Comparison of ENCODE assay signal across 9 mouse cellular contexts in the genomic region with DNA sequence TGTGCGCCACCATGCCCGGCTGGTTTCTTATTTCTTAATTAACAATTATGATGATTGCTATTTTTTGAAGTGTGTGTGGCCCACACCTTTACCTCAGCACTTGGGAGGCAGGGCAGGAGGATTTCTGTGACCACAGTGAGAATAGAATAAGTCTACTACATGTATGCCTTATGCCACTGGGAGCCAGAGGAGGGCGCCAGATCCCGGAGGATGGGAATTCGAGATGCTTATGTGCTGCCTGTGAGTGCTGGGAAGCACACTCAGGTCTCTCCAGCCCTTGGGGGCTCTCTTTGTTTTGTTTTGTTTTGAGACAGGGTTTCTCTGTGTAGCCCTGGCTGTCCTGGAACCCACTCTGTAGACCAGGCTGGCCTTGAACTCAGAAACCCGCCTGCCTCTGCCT. TPM values are rescaled to one million over a fixed set of nuclear protein-coding genes. Genes with fewer than 3 reads are reported as not detected.
DNase-seq lines count a peak whose midpoint lies in the region; ATAC-seq lines count a peak whose summit lies in the region.
"Had no signal": no experiment of that assay in that cellular context is flagged by ENCODE, and none has a peak within 500 bp of the region (broad histone marks: within the 10 kb centered on the region; RNA-seq: fewer than 3 reads in every experiment).

No protein-coding gene starts in this region.

- WGBS in hindbrain, embryonic 11.5 days: 85% methylated on average over 6 of the region's 6 CpGs
- WGBS in hindbrain, embryonic 14.5 days: 78% methylated on average over 6 of the region's 6 CpGs
- WGBS in embryonic facial prominence, embryonic 11.5 days: 80% methylated on average over 6 of the region's 6 CpGs

- intact Hi-C loops in left cerebral cortex, postnatal 14 days (cut with DNase I): no loop called here

- DNase-seq in hindbrain, embryonic 11.5 days (ENCODE audit: low spot score): peak; percentile 62
- no peak for DNase-seq in hindbrain, embryonic 14.5 days (ENCODE audit: low spot score)
- peak; percentile 71 for DNase-seq in 3T3-L1 (ENCODE audit: low read depth, low spot score)
- peak; percentile 82 for DNase-seq in ES-CJ7 (ENCODE audit: low read depth, low spot score)
- DNase-seq in embryonic facial prominence, embryonic 11.5 days (ENCODE audit: low spot score): peak; percentile 59
- DNase-seq in splenic B cell, adult 2 months (ENCODE audit: low read depth, low spot score): peak; percentile 63
- DNase-seq in left cerebral cortex, postnatal 14 days (ENCODE audit: low spot score in 2 of 2): no peak

- no peak overlapping the region for H3K27ac ChIP-seq in hindbrain, embryonic 11.5 days (ENCODE audit: low read depth, low read length)
- H3K27ac ChIP-seq in hindbrain, embryonic 14.5 days: no peak overlapping the region
- H3K27ac ChIP-seq in embryonic facial prominence, embryonic 11.5 days (replicated peaks; ENCODE audit: low read depth, low read length): no peak overlapping the region

- H3K36me3 ChIP-seq in hindbrain, embryonic 11.5 days (ENCODE audit: control insufficient read depth, insufficient read depth, low read length): peaks cover 11% of the 10 kb centered on the region
- H3K36me3 ChIP-seq in hindbrain, embryonic 14.5 days (replicated peaks; ENCODE audit: control insufficient read depth, insufficient read depth): peaks cover 58% of the 10 kb centered on the region
- H3K36me3 ChIP-seq in embryonic facial prominence, embryonic 11.5 days (replicated peaks; ENCODE audit: control insufficient read depth, insufficient read depth, low read depth, low read length): peaks cover 20% of the 10 kb centered on the region
- H3K36me3 ChIP-seq in splenic B cell, adult 2 months (ENCODE audit: control insufficient read depth, insufficient read depth, low read length, poor library complexity, severe bottlenecking): peaks cover 11% of the 10 kb centered on the region

- H3K4me3 ChIP-seq in hindbrain, embryonic 11.5 days (ENCODE audit: low read depth, low read length): no peak overlapping the region
- H3K4me3 ChIP-seq in hindbrain, embryonic 14.5 days (replicated peaks; ENCODE audit: low read length): no peak overlapping the region
- H3K4me3 ChIP-seq in embryonic facial prominence, embryonic 11.5 days (ENCODE audit: low read depth, low read length): no peak overlapping the region

- H3K9ac ChIP-seq in hindbrain, embryonic 11.5 days (ENCODE audit: low read depth, low read length): no peak overlapping the region
- no peak overlapping the region for H3K9ac ChIP-seq in hindbrain, embryonic 14.5 days
- H3K9ac ChIP-seq in embryonic facial prominence, embryonic 11.5 days (replicated peaks; ENCODE audit: low read length): no peak overlapping the region

- ATAC-seq in hindbrain, embryonic 11.5 days (ENCODE audit: low FRiP score): no peak
- no peak for ATAC-seq in hindbrain, embryonic 14.5 days (ENCODE audit: low FRiP score)
- no peak for ATAC-seq in embryonic facial prominence, embryonic 11.5 days (replicated peaks; ENCODE audit: insufficient number of reproducible peaks, low FRiP score, low TSS enrichment, low read depth)
- no peak for ATAC-seq in inflammation-experienced regulatory T-cells, adult 6 months

- peaks cover 4% of the 10 kb centered on the region for H3K4me1 ChIP-seq in hindbrain, embryonic 11.5 days (replicated peaks; ENCODE audit: control insufficient read depth, insufficient read depth, low read length)
- H3K4me1 ChIP-seq in hindbrain, embryonic 14.5 days (replicated peaks; ENCODE audit: control insufficient read depth, insufficient read depth, low read length): peaks cover 12% of the 10 kb centered on the region
- 0 out of 2 replicates have a peak, but pooled peaks cover 3% of the 10 kb centered on the region for H3K4me1 ChIP-seq in embryonic facial prominence, embryonic 11.5 days (ENCODE audit: control insufficient read depth, insufficient read depth, low read length)

- H3K27me3 ChIP-seq in hindbrain, embryonic 11.5 days (ENCODE audit: control insufficient read depth, insufficient read depth, low read length): no peaks in the 10 kb centered on the region
- H3K27me3 ChIP-seq in hindbrain, embryonic 14.5 days (ENCODE audit: control insufficient read depth, insufficient read depth, low read length): no peaks in the 10 kb centered on the region
- no peaks in the 10 kb centered on the region for H3K27me3 ChIP-seq in embryonic facial prominence, embryonic 11.5 days (ENCODE audit: control insufficient read depth, insufficient read depth, low read length)
- H3K27me3 ChIP-seq in splenic B cell, adult 2 months (ENCODE audit: control insufficient read depth, insufficient read depth, low read length, poor library complexity, severe bottlenecking): no peaks in the 10 kb centered on the region

- no peaks in the 10 kb centered on the region for H3K9me3 ChIP-seq in hindbrain, embryonic 11.5 days (ENCODE audit: control insufficient read depth, low read length)
- H3K9me3 ChIP-seq in hindbrain, embryonic 14.5 days (ENCODE audit: control insufficient read depth, low read length): no peaks in the 10 kb centered on the region
- no peaks in the 10 kb centered on the region for H3K9me3 ChIP-seq in embryonic facial prominence, embryonic 11.5 days (replicated peaks; ENCODE audit: control insufficient read depth, low read length)

- no peak overlapping the region for H3K4me2 ChIP-seq in hindbrain, embryonic 11.5 days (replicated peaks; ENCODE audit: low read depth, low read length)
- no peak overlapping the region for H3K4me2 ChIP-seq in hindbrain, embryonic 14.5 days (replicated peaks)
- no peak overlapping the region for H3K4me2 ChIP-seq in embryonic facial prominence, embryonic 11.5 days (ENCODE audit: low read depth, low read length)

RNA-seq across cellular contexts. Expression of a gene that starts 3.1 kb away (rescaled TPM):
- polyA plus RNA-seq in hindbrain, embryonic 11.5 days (2014; fragmentation: Nextera tagmentation; extraction: Ambion mirVana): 304 and 330 TPM in 2 replicates
- 154 and 178 TPM in 2 replicates for polyA plus RNA-seq in hindbrain, embryonic 14.5 days (2014; fragmentation: Nextera tagmentation; extraction: Ambion mirVana)
- polyA plus RNA-seq in embryonic facial prominence, embryonic 11.5 days (2014; fragmentation: Nextera tagmentation; extraction: Ambion mirVana): 404 and 441 TPM in 2 replicates
- total RNA-seq in left cerebral cortex, postnatal 14 days (2021): 100 to 1,000 TPM; 182 to 187 TPM
- 1,000 to 10,000 TPM in 1 of 3 experiments, 100 to 1,000 TPM in 2; 752 to 1,062 (median 960) TPM for polyA plus RNA-seq in inflammation-experienced regulatory T-cells, adult 6 months (2017; shearing (Covaris generic))

RNA-seq across cellular contexts. Expression of a gene that starts 9.8 kb away (rescaled TPM):
- 0.14 and 0.28 TPM in 2 replicates for polyA plus RNA-seq in hindbrain, embryonic 11.5 days (2014; fragmentation: Nextera tagmentation; extraction: Ambion mirVana)
- polyA plus RNA-seq in hindbrain, embryonic 14.5 days (2014; fragmentation: Nextera tagmentation; extraction: Ambion mirVana): 41.9 and 46.7 TPM in 2 replicates
- polyA plus RNA-seq in embryonic facial prominence, embryonic 11.5 days (2014; fragmentation: Nextera tagmentation; extraction: Ambion mirVana): 0.14 TPM in 2 replicates
- 100 to 1,000 TPM; 160 to 177 TPM for total RNA-seq in left cerebral cortex, postnatal 14 days (2021)
- under 1 TPM in 2 of 3 experiments, not detected in 1; 0.05 to 0.11 TPM for polyA plus RNA-seq in inflammation-experienced regulatory T-cells, adult 6 months (2017; shearing (Covaris generic))

RNA-seq across cellular contexts. Expression of a gene that starts 9.9 kb away (rescaled TPM):
- 1.5 and 1.6 TPM in 2 replicates for polyA plus RNA-seq in hindbrain, embryonic 11.5 days (2014; fragmentation: Nextera tagmentation; extraction: Ambion mirVana)
- 5.6 and 6.9 TPM in 2 replicates for polyA plus RNA-seq in hindbrain, embryonic 14.5 days (2014; fragmentation: Nextera tagmentation; extraction: Ambion mirVana)
- 0.41 and 1.0 TPM in 2 replicates for polyA plus RNA-seq in embryonic facial prominence, embryonic 11.5 days (2014; fragmentation: Nextera tagmentation; extraction: Ambion mirVana)
- total RNA-seq in left cerebral cortex, postnatal 14 days (2021): 1 to 10 TPM; 5.3 to 7.4 TPM
- polyA plus RNA-seq in inflammation-experienced regulatory T-cells, adult 6 months (2017; shearing (Covaris generic)): not detected

RNA-seq across cellular contexts. Expression of a gene that starts 31.7 kb away (rescaled TPM):
- polyA plus RNA-seq in hindbrain, embryonic 11.5 days (2014; fragmentation: Nextera tagmentation; extraction: Ambion mirVana): 17.4 and 20.6 TPM in 2 replicates
- polyA plus RNA-seq in hindbrain, embryonic 14.5 days (2014; fragmentation: Nextera tagmentation; extraction: Ambion mirVana): 20.6 and 22.8 TPM in 2 replicates
- 23.4 and 24.8 TPM in 2 replicates for polyA plus RNA-seq in embryonic facial prominence, embryonic 11.5 days (2014; fragmentation: Nextera tagmentation; extraction: Ambion mirVana)
- 10 to 100 TPM; 43.1 to 45.0 TPM for total RNA-seq in left cerebral cortex, postnatal 14 days (2021)
- polyA plus RNA-seq in inflammation-experienced regulatory T-cells, adult 6 months (2017; shearing (Covaris generic)): 1 to 10 TPM; 5.1 to 8.8 (median 7.1) TPM

RNA-seq across cellular contexts. Expression of a gene that starts 37.2 kb away (rescaled TPM):
- polyA plus RNA-seq in hindbrain, embryonic 11.5 days (2014; fragmentation: Nextera tagmentation; extraction: Ambion mirVana): 2.9 and 3.5 TPM in 2 replicates
- polyA plus RNA-seq in hindbrain, embryonic 14.5 days (2014; fragmentation: Nextera tagmentation; extraction: Ambion mirVana): 0.24 and 1.2 TPM in 2 replicates
- polyA plus RNA-seq in embryonic facial prominence, embryonic 11.5 days (2014; fragmentation: Nextera tagmentation; extraction: Ambion mirVana): 0.32 and 0.65 TPM in 2 replicates
- under 1 TPM; 0.20 to 0.42 TPM for total RNA-seq in left cerebral cortex, postnatal 14 days (2021)
- polyA plus RNA-seq in inflammation-experienced regulatory T-cells, adult 6 months (2017; shearing (Covaris generic)): not detected
- total RNA-seq: left cerebral cortex, adult 18-20 months had no signal

Comparison
In these comparisons a context has a peak if more than half of its experiments do, and no peak if none do; other contexts are left out.
1. DNase-seq: peak in hindbrain, embryonic 11.5 days (single experiment), 3T3-L1 (single experiment), ES-CJ7 (single experiment), embryonic facial prominence, embryonic 11.5 days (single experiment) and splenic B cell, adult 2 months (single experiment); none in hindbrain, embryonic 14.5 days (single experiment) and left cerebral cortex, postnatal 14 days (0 of 2).
2. RNA of a gene that starts 9.8 kb away (polyA plus RNA-seq): 41.9 to 46.7 TPM in hindbrain, embryonic 14.5 days; 0.14 TPM in embryonic facial prominence, embryonic 11.5 days, 0.14 to 0.28 TPM in hindbrain, embryonic 11.5 days and 0.05 to 0.11 TPM in inflammation-experienced regulatory T-cells, adult 6 months; every median in the first group is over 10 times any median in the second.